Mouse (Mus musculus) common myeloid progenitor, adult 5-6 weeks (primary cell): ENCODE results near the gene Ate1. TPM values are rescaled to one million over a fixed set of nuclear protein-coding genes. Genes with fewer than 3 reads are reported as not detected.
"Not testable (repeated sequence)": the region's sequence is repeated elsewhere in the genome, so short reads cannot be mapped to it uniquely, and the experiment has no call there.

ENCODE experiments used
- ATAC-seq: replicated peaks from 2 replicates; pipeline ENCODE4 v1.8.0; 2016; ENCODE audit warnings: low read depth, mild to moderate bottlenecking, moderate TSS enrichment, inconsistent platforms; ENCODE audit not compliant: poor library complexity, severe bottlenecking
- total RNA-seq: library from RNA; stranded (forward); fragments of 200-1000, 187-1606 nt; gene quantifications from 2 replicates; pipeline ENCODE4 v1.2.3, GENCODE M21; 2017

The Ate1 gene
- total RNA-seq, 1 experiment from 2014 or later, result 70.1 TPM

- no peak for ATAC-seq
Measured at GRCm38 (mm10) chr7:130527306-130527705, 7.1 kb upstream of the Ate1 start.

GRCm38 (mm10) chr7:130523451-130523850, 3.3 kb upstream of the Ate1 start:
- no peak for ATAC-seq

- no peak for ATAC-seq
Measured at GRCm38 (mm10) chr7:130520812-130521422, 748 bp upstream of the Ate1 start.

GRCm38 (mm10) chr7:130519096-130520048, 797 bp downstream of the Ate1 start:
- ATAC-seq, result peak; percentile 94

- ATAC-seq, result no peak
Measured at GRCm38 (mm10) chr7:130518213-130519095, 1.7 kb downstream of the Ate1 start.

GRCm38 (mm10) chr7:130510243-130510642, 9.9 kb downstream of the Ate1 start:
- ATAC-seq, result no peak; the same call in 1 of the 2 replicates

GRCm38 (mm10) chr7:130503006-130503405, 17.2 kb downstream of the Ate1 start:
- no peak for ATAC-seq

- ATAC-seq, result peak; percentile 72
Measured at GRCm38 (mm10) chr7:130501499-130501898, 18.7 kb downstream of the Ate1 start.

GRCm38 (mm10) chr7:130493346-130493745, 26.8 kb downstream of the Ate1 start:
- ATAC-seq, result no peak

GRCm38 (mm10) chr7:130492026-130492425, 28.1 kb downstream of the Ate1 start:
- no peak for ATAC-seq

GRCm38 (mm10) chr7:130479003-130479402, 41.2 kb downstream of the Ate1 start:
- ATAC-seq, result not testable (repeated sequence)

GRCm38 (mm10) chr7:130475970-130476369, 44.2 kb downstream of the Ate1 start:
- ATAC-seq, result peak; percentile 94

- peak; percentile 46 for ATAC-seq
Measured at GRCm38 (mm10) chr7:130473881-130474280, 46.3 kb downstream of the Ate1 start.

GRCm38 (mm10) chr7:130472683-130473082, 47.5 kb downstream of the Ate1 start:
- ATAC-seq, result no peak

- no peak for ATAC-seq
Measured at GRCm38 (mm10) chr7:130471045-130471444, 49.1 kb downstream of the Ate1 start.

GRCm38 (mm10) chr7:130455587-130456246, 64.5 kb downstream of the Ate1 start:
- ATAC-seq, result no peak

- no peak for ATAC-seq
Measured at GRCm38 (mm10) chr7:130454226-130454625, 65.9 kb downstream of the Ate1 start.

- ATAC-seq, result no peak
Measured at GRCm38 (mm10) chr7:130435776-130436175, 84.4 kb downstream of the Ate1 start.

GRCm38 (mm10) chr7:130432141-130432540, 88.0 kb downstream of the Ate1 start:
- ATAC-seq, result no peak

- no peak for ATAC-seq
Measured at GRCm38 (mm10) chr7:130426586-130426985, 93.6 kb downstream of the Ate1 start.
